Mouse (Mus musculus) ES-Bruce4 (cell line): Measurements from ENCODE around the gene Cytip.

Experiments
- CTCF ChIP-seq: IDR thresholded peaks from one replicate; pipeline ENCODE4 v1.8.1; 2011; ENCODE audit warnings: low read depth, low read length
- EP300 ChIP-seq: IDR thresholded peaks from 2 replicates; pipeline ENCODE4 v1.6.1; 2011; ENCODE audit warnings: low read depth, low read length; ENCODE audit not compliant: insufficient read depth

- TF ChIP-seq CTCF: no peak
- TF ChIP-seq EP300: no peak
Observed at GRCm38 (mm10) chr2:58174476-58175286, 20.7 kb downstream of the Cytip start.
